Mouse (Mus musculus): Measurements from ENCODE around the gene Tbc1d1.

DNA sequence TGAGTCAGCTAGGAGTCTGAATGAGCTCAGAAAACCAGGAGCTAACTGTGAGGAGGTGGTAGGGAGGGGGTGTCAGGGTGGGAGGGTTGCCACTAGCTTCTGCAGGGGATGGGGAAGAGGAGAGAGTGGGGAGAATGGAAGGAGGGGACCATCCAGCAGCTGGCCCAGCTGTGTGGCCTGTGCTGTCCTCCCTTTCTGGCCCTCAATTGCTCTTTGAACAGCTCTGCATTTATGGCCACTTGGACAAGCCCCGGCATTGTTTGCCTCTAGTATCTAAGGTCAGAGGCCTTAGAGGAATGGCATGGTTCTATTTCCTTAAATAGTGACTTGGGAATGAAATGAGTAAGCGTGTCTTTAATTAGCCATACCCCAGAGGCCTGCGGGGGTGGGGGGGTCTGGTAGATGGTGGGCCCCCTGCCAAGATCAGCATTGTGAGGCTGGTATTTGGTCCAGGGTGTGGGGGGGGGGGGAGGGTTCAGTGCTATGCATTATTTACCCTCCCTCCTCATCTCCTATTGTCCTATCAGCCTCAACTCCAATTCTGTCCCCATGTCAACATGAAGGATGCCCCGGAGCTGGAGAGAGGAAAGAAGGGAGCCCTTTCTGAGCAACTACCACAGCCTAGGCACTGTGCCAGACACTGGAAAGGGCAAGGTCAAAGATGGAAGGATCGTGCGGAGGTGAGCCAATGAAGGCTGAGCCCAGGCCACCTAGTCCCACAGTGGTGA, 233.3 kb downstream of the Tbc1d1 start:
- TF ChIP-seq CTCF (IDR thresholded peaks at IDR 0.05; ENCODE audit: borderline replicate concordance, control insufficient read depth, extremely low read depth, insufficient read depth, low read length, poor library complexity) (no peak), POLR2A (IDR thresholded peaks at IDR 0.05; ENCODE audit: control insufficient read depth, extremely low read depth, insufficient read depth, low read length, poor library complexity) (no peak)
